Mouse (Mus musculus) hindbrain, embryonic 11.5 days (tissue): ENCODE measurements around the gene Cmss1. TPM values are rescaled to one million over a fixed set of nuclear protein-coding genes. Genes with fewer than 3 reads are reported as not detected.
"Not testable (repeated sequence)": the region's sequence is repeated elsewhere in the genome, so short reads cannot be mapped to it uniquely, and the experiment has no call there.

ENCODE experiments used
- ATAC-seq: fragments of 200-750 bp; cut with Nextera tagmentation; 2 replicates; pipeline ENCODE4 v1.8.0; 2017; ENCODE audit warnings: mild to moderate bottlenecking, moderate TSS enrichment, moderate library complexity; ENCODE audit not compliant: low FRiP score
- DNase-seq: peaks from one replicate; pipeline ENCODE4 v3.0.0-alpha.2; 2015; ENCODE audit warnings: low spot score
- H3K27ac ChIP-seq: fragments of 300-500 bp; sonication (generic); 2 replicates; pipeline ENCODE4 v1.5.1; 2014; ENCODE audit warnings: mild to moderate bottlenecking, low read depth, low read length
- H3K27me3 ChIP-seq: fragments of 300-500 bp; sonication (generic); 2 replicates; pipeline ENCODE4 v1.6.1; 2014; ENCODE audit warnings: mild to moderate bottlenecking, low read length, moderate library complexity, mixed read lengths; ENCODE audit not compliant: control insufficient read depth, insufficient read depth
- H3K36me3 ChIP-seq: fragments of 300-500 bp; sonication (generic); 2 replicates; pipeline ENCODE4 v1.6.1; 2014; ENCODE audit warnings: mild to moderate bottlenecking, low read length, moderate library complexity, mixed read lengths; ENCODE audit not compliant: control insufficient read depth, insufficient read depth
- H3K4me1 ChIP-seq: fragments of 300-500 bp; sonication (generic); replicated peaks from 2 replicates; pipeline ENCODE4 v1.6.1; 2014; ENCODE audit warnings: low read length, mixed read lengths; ENCODE audit not compliant: control insufficient read depth, insufficient read depth
- H3K4me2 ChIP-seq: fragments of 300-500 bp; sonication (generic); replicated peaks from 2 replicates; pipeline ENCODE4 v1.6.1; 2014; ENCODE audit warnings: mild to moderate bottlenecking, low read depth, low read length
- H3K4me3 ChIP-seq: fragments of 300-500 bp; sonication (generic); 2 replicates; pipeline ENCODE4 v1.5.1; 2014; ENCODE audit warnings: low read depth, low read length
- H3K9ac ChIP-seq: fragments of 300-500 bp; sonication (generic); 2 replicates; pipeline ENCODE4 v1.6.1; 2014; ENCODE audit warnings: low read depth, low read length
- H3K9me3 ChIP-seq: fragments of 300-500 bp; sonication (generic); 2 replicates; pipeline ENCODE4 v1.6.1; 2016; ENCODE audit warnings: low read length; ENCODE audit not compliant: control insufficient read depth
- WGBS: fragments of 180-500 bp; shearing (Covaris S2); extraction: QIAGEN DNeasy Blood & Tissue Kit; methylation state at CpG from one replicate; pipeline ENCODE4 v1.1.7; 2014; 5-methylcytosine and 5-hydroxymethylcytosine counted together
- polyA plus RNA-seq: library from polyadenylated mRNA; unstranded; fragments of >200 nt; fragmentation: Nextera tagmentation; extraction: Ambion mirVana; gene quantifications from 2 replicates; pipeline ENCODE4 v1.2.1, GENCODE M21; 2014

The Cmss1 gene
- polyA plus RNA-seq, 1 experiment from 2014 or later, result 51.1 TPM

DNA sequence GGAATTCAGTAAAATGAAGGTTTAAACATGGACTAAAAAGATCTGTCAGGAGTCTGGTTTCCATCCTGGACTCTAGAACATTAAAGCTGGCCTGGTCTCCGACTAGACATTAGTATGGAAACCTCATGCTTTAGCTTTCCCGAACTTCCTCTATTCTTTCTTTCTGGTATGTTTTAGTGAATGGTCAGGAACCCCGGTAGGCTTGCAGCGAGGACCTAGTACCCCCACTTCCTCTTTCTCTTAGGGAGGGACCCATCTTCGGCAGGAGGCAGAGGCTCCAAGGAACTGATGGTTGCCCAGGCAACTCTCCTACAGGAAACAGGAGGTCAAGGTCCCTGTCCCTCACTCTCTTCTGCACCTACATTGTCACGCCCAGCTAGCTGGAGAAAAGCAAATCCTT is 210.4 kb downstream of the Cmss1 start:
- Histone ChIP-seq H3K9me3 (no peaks in the 10 kb centered on the region), H3K27ac (no peak overlapping the region), H3K4me2 (no peak overlapping the region), H3K36me3 (no peaks in the 10 kb centered on the region), H3K9ac (no peak overlapping the region), H3K27me3 (no peaks in the 10 kb centered on the region), H3K4me3 (no peak overlapping the region), H3K4me1 (no peaks in the 10 kb centered on the region)
- DNase-seq (no peak), ATAC-seq (no peak)
- 80% methylated on average over 6 of the region's 6 CpGs for WGBS

DNA sequence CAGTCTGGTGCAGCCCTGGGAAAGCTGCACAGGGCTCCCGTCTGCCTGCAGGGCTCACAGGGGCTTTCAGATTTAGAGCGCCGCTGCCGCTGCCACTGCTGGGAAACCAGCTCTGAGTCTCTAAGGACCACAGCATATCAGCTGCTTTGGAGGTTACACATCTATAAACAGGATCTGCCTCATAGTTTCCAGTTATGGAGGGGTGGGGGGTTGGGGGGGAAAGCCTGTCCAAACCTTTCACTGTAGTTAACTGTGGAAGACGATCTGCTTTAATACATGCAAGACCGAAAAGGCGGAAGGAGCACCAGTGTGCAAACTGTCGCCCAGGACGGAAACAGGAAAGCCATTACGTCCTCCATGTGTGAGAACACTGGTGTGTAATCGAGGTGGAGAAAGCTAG is 213.5 kb downstream of the Cmss1 start:
- no peaks in the 10 kb centered on the region for H3K4me1 ChIP-seq
- H3K9ac ChIP-seq, result no peak overlapping the region
- H3K27me3 ChIP-seq, result no peaks in the 10 kb centered on the region
- ATAC-seq (no peak), DNase-seq (no peak)
- no peak overlapping the region for H3K4me3 ChIP-seq
- H3K4me2 ChIP-seq, result no peak overlapping the region
- H3K27ac ChIP-seq, result no peak overlapping the region
- WGBS, result 76% methylated on average over 11 of the region's 11 CpGs
- no peaks in the 10 kb centered on the region for H3K36me3 ChIP-seq
- H3K9me3 ChIP-seq, result no peaks in the 10 kb centered on the region

DNA sequence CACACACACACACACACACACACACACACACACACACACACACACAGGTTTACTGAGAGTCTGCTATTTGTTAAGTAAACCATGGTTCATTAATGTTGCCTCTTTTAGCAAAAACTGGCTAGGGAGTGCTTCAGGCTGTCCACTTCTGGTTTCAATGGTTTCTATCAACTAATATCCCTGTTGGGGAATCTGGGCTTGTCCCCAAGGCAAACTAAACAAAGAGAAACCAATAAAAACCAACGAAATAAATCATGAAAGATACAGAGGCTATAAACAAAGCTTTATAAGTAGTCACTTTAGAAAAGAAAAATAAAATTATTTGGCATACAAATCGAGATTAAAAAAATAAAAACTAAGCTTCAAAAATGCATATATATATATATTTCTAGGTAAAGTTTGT is 214.2 kb downstream of the Cmss1 start:
- 78% methylated on average over 2 of the region's 2 CpGs for WGBS
- H3K27ac ChIP-seq, result no peak overlapping the region
- DNase-seq, result no peak
- H3K4me1 ChIP-seq, result no peaks in the 10 kb centered on the region
- H3K27me3 ChIP-seq, result no peaks in the 10 kb centered on the region
- ATAC-seq, result no peak
- H3K9me3 ChIP-seq, result no peaks in the 10 kb centered on the region
- no peak overlapping the region for H3K4me3 ChIP-seq
- H3K36me3 ChIP-seq, result no peaks in the 10 kb centered on the region
- H3K9ac ChIP-seq, result no peak overlapping the region
- H3K4me2 ChIP-seq, result no peak overlapping the region

DNA sequence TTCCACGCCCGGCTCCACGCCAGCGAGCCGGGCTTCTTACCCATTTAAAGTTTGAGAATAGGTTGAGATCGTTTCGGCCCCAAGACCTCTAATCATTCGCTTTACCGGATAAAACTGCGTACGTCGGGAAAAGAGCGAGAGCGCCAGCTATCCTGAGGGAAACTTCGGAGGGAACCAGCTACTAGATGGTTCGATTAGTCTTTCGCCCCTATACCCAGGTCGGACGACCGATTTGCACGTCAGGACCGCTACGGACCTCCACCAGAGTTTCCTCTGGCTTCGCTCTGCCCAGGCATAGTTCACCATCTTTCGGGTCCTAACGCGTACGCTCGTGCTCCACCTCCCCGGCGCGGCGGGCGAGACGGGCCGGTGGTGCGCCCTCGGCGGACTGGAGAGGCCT is 215.5 kb downstream of the Cmss1 start:
- not testable (repeated sequence) for DNase-seq, H3K4me3 ChIP-seq, H3K27me3 ChIP-seq, H3K4me2 ChIP-seq, H3K36me3 ChIP-seq, H3K9me3 ChIP-seq, H3K27ac ChIP-seq, H3K4me1 ChIP-seq, H3K9ac ChIP-seq, ATAC-seq
- 28% methylated on average over 22 of the region's 39 CpGs for WGBS

DNA sequence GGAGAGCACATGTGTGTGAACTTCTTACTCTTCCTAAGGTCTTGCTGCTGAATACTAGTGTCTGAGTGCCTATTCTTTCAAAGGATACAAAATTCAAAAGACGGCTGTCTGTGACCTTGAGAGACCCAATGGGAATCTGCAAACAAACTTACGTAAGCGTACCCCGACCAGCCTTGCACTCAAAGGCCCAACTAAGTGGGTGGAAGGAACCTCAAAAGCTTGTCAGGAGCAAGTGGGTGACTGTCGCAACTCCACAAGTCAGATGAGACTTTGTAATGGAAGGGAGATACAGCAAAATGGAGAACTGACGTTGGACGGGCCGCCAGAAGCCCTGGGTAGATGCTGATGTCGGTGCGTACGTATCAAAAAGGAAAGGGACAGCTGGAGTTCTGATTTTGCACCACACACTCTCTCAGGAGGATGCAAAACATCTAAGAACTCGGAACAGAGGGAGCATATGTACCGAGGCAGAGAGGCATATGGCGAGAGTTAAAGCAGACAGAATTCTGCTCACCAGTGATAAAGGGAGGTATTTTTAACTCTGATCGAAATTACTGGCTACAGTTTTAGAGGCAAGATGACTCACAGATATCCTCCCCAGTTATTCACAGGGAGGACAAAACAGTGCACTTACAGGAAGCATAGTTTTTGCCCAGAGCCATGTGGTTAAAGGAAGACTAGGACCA is 217.0 kb downstream of the Cmss1 start:
- Histone ChIP-seq H3K4me3 (no peak overlapping the region), H3K9me3 (no peaks in the 10 kb centered on the region), H3K27me3 (no peaks in the 10 kb centered on the region), H3K27ac (no peak overlapping the region), H3K9ac (no peak overlapping the region), H3K4me2 (no peak overlapping the region), H3K36me3 (no peaks in the 10 kb centered on the region), H3K4me1 (no peaks in the 10 kb centered on the region)
- 90% methylated on average over 15 of the region's 15 CpGs for WGBS
- no peak for ATAC-seq
- no peak for DNase-seq

DNA sequence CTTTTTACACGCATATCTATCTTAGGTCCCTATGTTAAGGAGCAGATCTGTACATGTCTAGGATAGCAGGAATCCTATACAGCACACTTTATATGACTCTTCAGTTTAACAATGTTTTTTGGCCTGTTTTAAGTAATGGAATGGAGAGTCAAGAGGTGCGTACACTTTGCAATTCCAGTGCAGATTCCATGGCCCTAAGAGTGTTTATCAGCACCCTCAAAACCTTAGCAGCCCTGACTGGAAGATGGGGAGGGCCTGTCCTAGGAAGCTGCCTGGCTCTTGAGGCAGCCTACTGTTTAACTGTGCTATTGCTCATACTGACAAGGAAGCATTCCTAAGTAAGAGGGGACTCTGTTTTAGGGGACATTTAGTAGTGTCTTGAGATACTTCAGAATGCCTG is 222.4 kb downstream of the Cmss1 start:
- Histone ChIP-seq H3K27me3 (no peaks in the 10 kb centered on the region), H3K9me3 (no peaks in the 10 kb centered on the region), H3K4me1 (no peaks in the 10 kb centered on the region), H3K27ac (no peak overlapping the region), H3K36me3 (0 out of 2 replicates have a peak, but pooled peaks cover 4% of the 10 kb centered on the region), H3K4me2 (no peak overlapping the region), H3K4me3 (no peak overlapping the region), H3K9ac (no peak overlapping the region)
- no peak for DNase-seq
- ATAC-seq, result no peak
- WGBS, result 94% methylated on average over 2 of the region's 2 CpGs

DNA sequence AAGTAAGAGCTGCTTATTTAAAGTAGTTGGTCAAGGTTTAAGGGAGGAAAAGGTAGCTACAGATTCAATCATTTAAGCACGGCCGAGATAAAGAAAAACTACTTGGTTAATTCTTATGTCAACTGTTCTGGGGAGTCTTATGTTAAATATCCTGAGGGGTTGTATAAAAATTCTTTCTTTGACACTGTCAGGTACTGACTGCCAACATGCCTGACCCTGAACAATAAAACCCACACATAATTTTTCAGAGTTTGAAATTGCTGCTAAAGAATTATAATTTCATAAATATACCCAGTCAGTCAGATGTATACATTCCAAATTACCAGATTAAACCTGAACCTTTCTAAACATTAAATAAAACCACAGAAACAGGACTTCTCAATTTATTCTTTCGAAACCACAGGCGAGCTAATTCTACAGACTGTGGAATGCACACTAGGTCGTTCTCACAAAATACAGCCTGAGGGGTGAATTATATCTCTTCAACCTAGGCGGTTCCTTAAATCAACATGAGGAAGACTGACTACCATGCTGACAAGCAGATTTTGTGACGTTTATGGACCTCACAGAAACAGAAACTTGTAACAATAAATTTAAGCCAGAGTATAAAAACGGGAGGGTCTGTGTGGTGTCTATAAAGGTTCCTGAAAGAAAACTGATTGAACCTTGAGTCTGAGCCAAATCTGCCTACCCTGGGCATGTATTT is 223.2 kb downstream of the Cmss1 start:
- ATAC-seq (no peak), DNase-seq (no peak)
- H3K4me2 ChIP-seq, result no peak overlapping the region
- no peaks in the 10 kb centered on the region for H3K9me3 ChIP-seq
- 0 out of 2 replicates have a peak, but pooled peaks cover 4% of the 10 kb centered on the region for H3K36me3 ChIP-seq
- no peak overlapping the region for H3K27ac ChIP-seq
- WGBS, result 79% methylated on average over 8 of the region's 8 CpGs
- no peaks in the 10 kb centered on the region for H3K4me1 ChIP-seq
- no peak overlapping the region for H3K9ac ChIP-seq
- H3K4me3 ChIP-seq, result no peak overlapping the region
- H3K27me3 ChIP-seq, result no peaks in the 10 kb centered on the region

DNA sequence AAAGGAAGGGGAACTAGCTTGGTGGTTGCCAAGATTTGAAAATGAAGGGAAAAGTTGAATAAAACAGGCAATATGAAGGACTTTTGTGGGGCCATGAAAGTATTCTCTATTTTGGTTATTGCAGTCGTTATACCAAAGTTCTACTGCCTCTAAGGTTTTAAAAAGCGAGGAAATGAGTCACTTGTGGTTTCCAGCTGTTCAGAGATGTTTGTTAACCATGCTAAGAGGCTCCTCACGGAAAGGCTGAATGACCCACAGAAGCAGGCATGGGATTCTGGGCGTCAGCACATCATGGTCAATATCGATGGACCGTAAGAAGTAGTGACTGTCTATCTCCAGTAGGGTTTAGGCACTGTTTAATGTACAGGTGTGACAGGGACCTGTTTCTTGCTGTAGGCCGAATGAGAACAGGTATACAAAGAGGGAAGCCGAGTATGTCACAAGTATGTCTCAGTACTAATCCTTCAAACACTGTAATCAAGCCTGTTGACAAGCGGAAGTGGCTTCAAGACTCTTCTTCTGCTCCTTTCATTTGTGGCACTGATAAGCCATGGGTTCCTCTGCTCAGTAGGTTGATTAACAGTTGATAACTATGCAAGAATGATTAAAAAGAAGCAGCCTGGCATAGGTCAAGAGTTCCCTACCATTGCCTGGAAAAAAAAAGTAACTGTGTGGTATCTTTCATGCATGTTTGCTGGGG is 227.9 kb downstream of the Cmss1 start:
- Histone ChIP-seq H3K9ac (no peak overlapping the region), H3K27me3 (no peaks in the 10 kb centered on the region), H3K9me3 (no peaks in the 10 kb centered on the region), H3K4me2 (no peak overlapping the region), H3K27ac (no peak overlapping the region), H3K4me1 (no peaks in the 10 kb centered on the region), H3K4me3 (no peak overlapping the region), H3K36me3 (0 out of 2 replicates have a peak, but pooled peaks cover 4% of the 10 kb centered on the region)
- DNase-seq (no peak), ATAC-seq (no peak)
- 91% methylated on average over 9 of the region's 9 CpGs for WGBS
